Mouse (Mus musculus): ENCODE data around the gene Rab34. TPM values are rescaled to one million over a fixed set of nuclear protein-coding genes. Genes with fewer than 3 reads are reported as not detected.
A peak's percentile ranks its signal among the peaks of the same experiment; 100 is the strongest.

Gene Rab34
- polyA plus RNA-seq, 1 experiment from 2014 or later = 60.9 TPM

- H3K4me2 ChIP-seq = peak overlapping the region; percentile 81
- peak overlapping the region; percentile 97 for H3K27ac ChIP-seq (replicated peaks)
- peak overlapping the region; percentile 86 for H3K9ac ChIP-seq
- 6% methylated on average over 10 of the region's 10 CpGs for WGBS
- peaks cover 58% of the 10 kb centered on the region for H3K4me1 ChIP-seq
- H3K9me3 ChIP-seq = no peaks in the 10 kb centered on the region
- H3K4me3 ChIP-seq = peak overlapping the region; percentile 66
- H3K36me3 ChIP-seq = peaks cover 33% of the 10 kb centered on the region
- ATAC-seq (ENCODE audit: extremely low read depth, insufficient number of reproducible peaks, low FRiP score, low TSS enrichment) = no peak
- H3K27me3 ChIP-seq (replicated peaks) = no peaks in the 10 kb centered on the region
Measured at GRCm38 (mm10) chr11:78175771-78176401, 12.3 kb upstream of the Rab34 start.

- under 1% methylated on average over 32 of the region's 32 CpGs for WGBS
- peaks cover 34% of the 10 kb centered on the region for H3K36me3 ChIP-seq
- no peaks in the 10 kb centered on the region for H3K9me3 ChIP-seq
- H3K4me1 ChIP-seq = peaks cover 63% of the 10 kb centered on the region
- no peaks in the 10 kb centered on the region for H3K27me3 ChIP-seq (replicated peaks)
- H3K4me2 ChIP-seq = peak within 1 kb of the TSS; percentile 81
- peak; percentile 52 for ATAC-seq (ENCODE audit: extremely low read depth, insufficient number of reproducible peaks, low FRiP score, low TSS enrichment)
- peak within 1 kb of the TSS; percentile 97 for H3K27ac ChIP-seq (replicated peaks)
- peak within 1 kb of the TSS; percentile 86 for H3K9ac ChIP-seq
- peak within 1 kb of the TSS; percentile 66 for H3K4me3 ChIP-seq
Measured at GRCm38 (mm10) chr11:78176402-78176862, 11.8 kb upstream of the Rab34 start, which contains the start of the genes Nek8 and Tlcd1. Gene Nek8 (minus strand): TSS chr11:78176675. Gene Tlcd1 (plus strand): TSS chr11:78176711.

- ATAC-seq (ENCODE audit: extremely low read depth, insufficient number of reproducible peaks, low FRiP score, low TSS enrichment) = no peak
Measured at GRCm38 (mm10) chr11:78176905-78177331, 11.3 kb upstream of the Rab34 start.

GRCm38 (mm10) chr11:78177437-78177836 is 10.8 kb upstream of the Rab34 start:
- peak overlapping the region; percentile 81 for H3K4me2 ChIP-seq
- peaks cover 35% of the 10 kb centered on the region for H3K36me3 ChIP-seq
- ATAC-seq (ENCODE audit: extremely low read depth, insufficient number of reproducible peaks, low FRiP score, low TSS enrichment) = no peak
- H3K9ac ChIP-seq = peak overlapping the region; percentile 86
- no peaks in the 10 kb centered on the region for H3K27me3 ChIP-seq (replicated peaks)
- H3K27ac ChIP-seq (replicated peaks) = peak overlapping the region; percentile 97
- peak overlapping the region; percentile 66 for H3K4me3 ChIP-seq
- peaks cover 67% of the 10 kb centered on the region for H3K4me1 ChIP-seq
- WGBS = under 1% methylated on average over 10 of the region's 10 CpGs
- no peaks in the 10 kb centered on the region for H3K9me3 ChIP-seq

More at GRCm38 (mm10) chr11:78176905-78177331, 11.3 kb upstream of the Rab34 start:
- Histone ChIP-seq H3K27me3 (replicated peaks) (no peaks in the 10 kb centered on the region), H3K9me3 (no peaks in the 10 kb centered on the region), H3K36me3 (peaks cover 35% of the 10 kb centered on the region), H3K27ac (replicated peaks) (peak overlapping the region; percentile 97), H3K4me3 (peak overlapping the region; percentile 66), H3K4me2 (peak overlapping the region; percentile 81), H3K4me1 (peaks cover 67% of the 10 kb centered on the region), H3K9ac (peak overlapping the region; percentile 86)
- under 1% methylated on average over 23 of the region's 23 CpGs for WGBS

GRCm38 (mm10) chr11:78177903-78178858 is 10.0 kb upstream of the Rab34 start:
- H3K27ac ChIP-seq (replicated peaks) = peak overlapping the region; percentile 97
- ATAC-seq (ENCODE audit: extremely low read depth, insufficient number of reproducible peaks, low FRiP score, low TSS enrichment) = peak; percentile 71
- H3K27me3 ChIP-seq (replicated peaks) = no peaks in the 10 kb centered on the region
- peak overlapping the region; percentile 81 for H3K4me2 ChIP-seq
- H3K36me3 ChIP-seq = peaks cover 34% of the 10 kb centered on the region
- WGBS = under 1% methylated on average over 83 of the region's 84 CpGs
- H3K4me1 ChIP-seq = peaks cover 63% of the 10 kb centered on the region
- peak overlapping the region; percentile 86 for H3K9ac ChIP-seq
- H3K9me3 ChIP-seq = no peaks in the 10 kb centered on the region
- H3K4me3 ChIP-seq = peak overlapping the region; percentile 66

GRCm38 (mm10) chr11:78178859-78179437 is 9.3 kb upstream of the Rab34 start:
- WGBS = 1% methylated on average over 29 of the region's 29 CpGs
- no peaks in the 10 kb centered on the region for H3K9me3 ChIP-seq
- peaks cover 34% of the 10 kb centered on the region for H3K36me3 ChIP-seq
- peak overlapping the region; percentile 81 for H3K4me2 ChIP-seq
- H3K27me3 ChIP-seq (replicated peaks) = no peaks in the 10 kb centered on the region
- H3K4me1 ChIP-seq = peaks cover 65% of the 10 kb centered on the region
- peak; percentile 0; the same call in 1 of the 2 replicates for ATAC-seq (ENCODE audit: extremely low read depth, insufficient number of reproducible peaks, low FRiP score, low TSS enrichment)
- peak overlapping the region; percentile 66 for H3K4me3 ChIP-seq
- H3K9ac ChIP-seq = peak overlapping the region; percentile 86
- peak overlapping the region; percentile 97 for H3K27ac ChIP-seq (replicated peaks)

GRCm38 (mm10) chr11:78179438-78179999 is 8.7 kb upstream of the Rab34 start:
- no peaks in the 10 kb centered on the region for H3K27me3 ChIP-seq (replicated peaks)
- WGBS = 21% methylated on average over 8 of the region's 8 CpGs
- peak overlapping the region; percentile 97 for H3K27ac ChIP-seq (replicated peaks)
- no peaks in the 10 kb centered on the region for H3K9me3 ChIP-seq
- peak overlapping the region; percentile 81 for H3K4me2 ChIP-seq
- H3K36me3 ChIP-seq = peaks cover 34% of the 10 kb centered on the region
- peak overlapping the region; percentile 66 for H3K4me3 ChIP-seq
- peaks cover 64% of the 10 kb centered on the region for H3K4me1 ChIP-seq
- H3K9ac ChIP-seq = peak overlapping the region; percentile 86
- ATAC-seq (ENCODE audit: extremely low read depth, insufficient number of reproducible peaks, low FRiP score, low TSS enrichment) = no peak

GRCm38 (mm10) chr11:78180081-78180761 is 8.0 kb upstream of the Rab34 start:
- Histone ChIP-seq H3K4me2 (peak overlapping the region; percentile 81), H3K4me1 (peaks cover 57% of the 10 kb centered on the region), H3K9ac (peak overlapping the region; percentile 86), H3K27ac (replicated peaks) (no peak overlapping the region), H3K4me3 (peak overlapping the region; percentile 66), H3K9me3 (no peaks in the 10 kb centered on the region), H3K36me3 (peaks cover 34% of the 10 kb centered on the region), H3K27me3 (replicated peaks) (no peaks in the 10 kb centered on the region)
- ATAC-seq (ENCODE audit: extremely low read depth, insufficient number of reproducible peaks, low FRiP score, low TSS enrichment) = no peak
- WGBS = 59% methylated on average over 6 of the region's 6 CpGs

- Histone ChIP-seq H3K27ac (replicated peaks) (no peak overlapping the region), H3K4me1 (peaks cover 49% of the 10 kb centered on the region)
- no peak for ATAC-seq (ENCODE audit: extremely low read depth, insufficient number of reproducible peaks, low FRiP score, low TSS enrichment)
Measured at GRCm38 (mm10) chr11:78181830-78182357, 6.3 kb upstream of the Rab34 start.

GRCm38 (mm10) chr11:78182450-78182849 is 5.8 kb upstream of the Rab34 start:
- Histone ChIP-seq H3K4me3 (peak overlapping the region; percentile 73), H3K9me3 (no peaks in the 10 kb centered on the region), H3K27me3 (replicated peaks) (no peaks in the 10 kb centered on the region), H3K36me3 (peaks cover 34% of the 10 kb centered on the region), H3K4me2 (peak overlapping the region; percentile 86), H3K27ac (replicated peaks) (peak overlapping the region; percentile 89; the same call in 1 of the 2 replicates), H3K4me1 (peaks cover 47% of the 10 kb centered on the region), H3K9ac (peak overlapping the region; percentile 92)
- no peak for ATAC-seq (ENCODE audit: extremely low read depth, insufficient number of reproducible peaks, low FRiP score, low TSS enrichment)
- WGBS = 2% methylated on average over 7 of the region's 7 CpGs

More at GRCm38 (mm10) chr11:78181830-78182357, 6.3 kb upstream of the Rab34 start:
- Histone ChIP-seq H3K4me3 (peak overlapping the region; percentile 73), H3K36me3 (peaks cover 34% of the 10 kb centered on the region), H3K9me3 (no peaks in the 10 kb centered on the region), H3K27me3 (replicated peaks) (no peaks in the 10 kb centered on the region), H3K4me2 (peak overlapping the region; percentile 86), H3K9ac (peak overlapping the region; percentile 92)
- WGBS = 35% methylated on average over 2 of the region's 2 CpGs

Measured in heart, embryonic 13.5 days (tissue).